Mouse (Mus musculus) liver, adult 2 months (tissue): ENCODE measurements at regions not wholly inside any gene's neighbourhood (a gene's known extent, or its start where the extent isn't known, plus 50 kb on each side); places are given as distances from the start of the nearest gene placed in this dataset.

ENCODE experiments used
- CTCF ChIP-seq: fragments of 200-500 bp; IDR thresholded peaks from 2 replicates; pipeline ENCODE4 v1.5.1; 2011; ENCODE audit warnings: low read depth, low read length, control low read depth
- POLR2A ChIP-seq: fragments of 200-500 bp; IDR thresholded peaks from 2 replicates; pipeline ENCODE4 v1.6.1; 2011; ENCODE audit warnings: low read length, control low read depth; ENCODE audit not compliant: insufficient read depth; ENCODE audit errors: extremely low read depth

DNA sequence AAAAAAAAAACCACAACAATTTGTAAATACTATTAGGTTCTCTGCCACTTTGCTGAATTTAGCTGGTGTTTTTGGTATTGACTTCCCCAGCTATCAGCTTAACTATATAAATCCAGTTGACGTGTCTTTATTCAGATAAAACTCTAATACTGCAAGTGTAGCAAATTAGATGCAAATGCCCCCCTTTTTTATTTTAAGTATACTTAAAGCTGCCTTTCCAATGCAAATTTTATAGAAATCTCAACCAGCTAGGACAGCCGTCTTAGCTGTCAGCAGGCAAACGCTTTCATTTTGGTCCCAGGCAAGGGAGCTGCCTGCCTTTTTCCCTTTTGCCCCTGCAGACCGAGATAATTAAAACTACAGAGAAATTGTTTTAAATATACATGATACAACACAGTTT, 61.6 kb upstream of the Irx3 start:
- TF ChIP-seq POLR2A (no peak), CTCF (no peak)
